Mouse (Mus musculus) heart, adult 2 months (tissue): ENCODE results near the gene Ank3. TPM values are rescaled to one million over a fixed set of nuclear protein-coding genes. Genes with fewer than 3 reads are reported as not detected.

Source experiments
- DNase-seq, 2 experiments: peaks; one replicate each; pipeline ENCODE4 v3.0.0; 2021
- H3K27ac ChIP-seq: fragments of 200-600 bp; 2 replicates; pipeline ENCODE4 v1.8.1; 2022
- H3K27me3 ChIP-seq: fragments of 200-500 bp; 2 replicates; pipeline ENCODE4 v1.6.1; 2012; ENCODE audit warnings: mild to moderate bottlenecking, low read length, inconsistent platforms, mixed read lengths; ENCODE audit not compliant: control insufficient read depth, insufficient read depth
- H3K36me3 ChIP-seq: fragments of 200-500 bp; 2 replicates; pipeline ENCODE4 v1.6.1; 2012; ENCODE audit warnings: low read length, inconsistent platforms; ENCODE audit not compliant: control insufficient read depth, insufficient read depth
- H3K4me1 ChIP-seq: fragments of 200-500 bp; 2 replicates; pipeline ENCODE4 v1.6.1; 2011; ENCODE audit warnings: low read length; ENCODE audit not compliant: control insufficient read depth, insufficient read depth
- H3K4me3 ChIP-seq: fragments of 200-600 bp; 2 replicates; pipeline ENCODE4 v1.8.1; 2022
- H3K79me2 ChIP-seq: fragments of 200-500 bp; replicated peaks from 2 replicates; pipeline ENCODE4 v1.6.1; 2012; ENCODE audit warnings: mild to moderate bottlenecking, inconsistent platforms, low read length, moderate library complexity, mixed read lengths; ENCODE audit not compliant: control insufficient read depth, insufficient read depth
- H3K9ac ChIP-seq: fragments of 200-500 bp; 2 replicates; pipeline ENCODE4 v1.6.1; 2012; ENCODE audit warnings: low read depth, mild to moderate bottlenecking, control low read depth, inconsistent platforms, low read length, mixed read lengths
- CTCF ChIP-seq: fragments of 200-600 bp; IDR thresholded peaks from 2 replicates; pipeline ENCODE4 v1.8.1; 2022; ENCODE audit warnings: antibody characterized with exemption, mild to moderate bottlenecking, moderate library complexity
- EP300 ChIP-seq: fragments of 200-500 bp; IDR thresholded peaks from 2 replicates; pipeline ENCODE4 v1.6.1; 2011; ENCODE audit warnings: low read depth, low read length, control low read depth; ENCODE audit not compliant: insufficient read depth
- POLR2A ChIP-seq: fragments of 200-500 bp; IDR thresholded peaks from 2 replicates; pipeline ENCODE4 v1.6.1; 2011; ENCODE audit warnings: mild to moderate bottlenecking, low read depth, low read length, control low read depth; ENCODE audit not compliant: insufficient read depth
- WGBS: fragments of 180-500 bp; shearing (Covaris S2); methylation state at CpG from one replicate; pipeline ENCODE4 v1.1.7; 2018; 5-methylcytosine and 5-hydroxymethylcytosine counted together
- intact Hi-C: fragments of 180-260 bp; cut with DNase I; formaldehyde crosslinking; loops from one replicate; pipeline ENCODE4 v1.15.1; 2025
- polyA plus RNA-seq: library from polyadenylated mRNA; depleted of rRNA; stranded (reverse); fragments of >200 nt; gene quantifications from 2 replicates; pipeline ENCODE4 v1.2.3, GENCODE M21; 2012
- total RNA-seq, 2 experiments: library from RNA; stranded (reverse); gene quantifications; 2 replicates each; pipeline ENCODE4 v1.2.3; 2021

Ank3 gene
- total and polyA plus RNA-seq, 3 experiments, result 16.8 to 80.3 (median 64.6) TPM

DNA sequence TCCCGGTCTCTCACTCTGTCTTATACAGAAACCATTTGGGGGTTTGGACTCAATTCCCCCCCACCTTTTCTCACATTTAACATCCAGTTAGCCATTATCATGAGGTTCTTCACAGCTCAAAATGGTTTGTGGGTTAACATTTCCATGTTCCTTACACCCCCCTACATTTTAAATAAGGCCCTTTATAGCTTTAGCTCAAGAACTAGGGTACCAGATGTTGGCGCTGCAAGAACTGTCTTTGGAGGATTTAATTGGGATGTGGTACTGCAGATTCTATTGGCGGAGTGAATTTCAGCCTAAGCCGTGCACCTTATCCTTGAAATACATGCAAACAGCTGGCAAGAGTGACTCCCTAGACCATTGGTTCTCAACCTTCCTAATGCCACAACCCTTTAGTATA is 261.2 kb downstream of the Ank3 start:
- H3K27ac ChIP-seq, result no peak overlapping the region
- no peaks in the 10 kb centered on the region for H3K79me2 ChIP-seq
- DNase-seq, result no peak
- WGBS, result 89% methylated on average over 4 of the region's 4 CpGs
- H3K4me1 ChIP-seq, result no peaks in the 10 kb centered on the region
- TF ChIP-seq EP300, result no peak
- TF ChIP-seq POLR2A, result no peak
- TF ChIP-seq CTCF, result no peak
- no peak overlapping the region for H3K9ac ChIP-seq
- no peak overlapping the region for H3K4me3 ChIP-seq
- no peaks in the 10 kb centered on the region for H3K27me3 ChIP-seq
- no peaks in the 10 kb centered on the region for H3K36me3 ChIP-seq
- intact Hi-C loops, result loop anchor here (5.0 kb wide), 2 partner anchors 307 to 637 kb away; no protein-coding TSS in a partner anchor

DNA sequence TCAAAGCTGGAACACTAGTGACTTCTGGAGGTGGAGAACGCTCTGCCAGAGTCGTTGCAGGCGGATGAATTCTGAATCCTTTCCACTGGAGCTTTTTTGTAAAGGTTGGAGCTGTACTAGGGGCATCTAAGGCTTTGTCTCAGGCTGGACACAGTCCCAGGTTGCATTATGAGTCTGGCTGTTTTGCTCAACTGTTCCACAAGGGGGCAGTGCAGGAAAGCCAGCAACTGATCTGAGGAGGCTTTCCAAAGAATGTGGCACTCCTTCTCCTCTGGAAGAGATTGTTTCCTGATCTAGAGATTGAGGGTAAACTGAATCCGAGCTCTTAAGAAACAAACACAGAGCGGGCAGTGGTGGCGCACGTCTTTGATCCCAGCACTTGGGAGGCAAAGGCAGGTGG is 263.8 kb downstream of the Ank3 start:
- Histone ChIP-seq H3K4me3 (no peak overlapping the region), H3K27me3 (no peaks in the 10 kb centered on the region), H3K27ac (no peak overlapping the region), H3K36me3 (no peaks in the 10 kb centered on the region), H3K9ac (no peak overlapping the region), H3K79me2 (no peaks in the 10 kb centered on the region), H3K4me1 (peaks cover 2% of the 10 kb centered on the region; the same call in 1 of the 2 replicates)
- WGBS, result 9% methylated on average over 7 of the region's 7 CpGs
- peak; percentile 60 to 65 for DNase-seq
- intact Hi-C loops, result loop anchor here (1.0 to 2.0 kb wide), 2 partner anchors 131 to 182 kb away; no protein-coding TSS in a partner anchor
- TF ChIP-seq POLR2A (no peak), CTCF (peak; percentile 88), EP300 (peak; percentile 58; the same call in 1 of the 2 replicates)

DNA sequence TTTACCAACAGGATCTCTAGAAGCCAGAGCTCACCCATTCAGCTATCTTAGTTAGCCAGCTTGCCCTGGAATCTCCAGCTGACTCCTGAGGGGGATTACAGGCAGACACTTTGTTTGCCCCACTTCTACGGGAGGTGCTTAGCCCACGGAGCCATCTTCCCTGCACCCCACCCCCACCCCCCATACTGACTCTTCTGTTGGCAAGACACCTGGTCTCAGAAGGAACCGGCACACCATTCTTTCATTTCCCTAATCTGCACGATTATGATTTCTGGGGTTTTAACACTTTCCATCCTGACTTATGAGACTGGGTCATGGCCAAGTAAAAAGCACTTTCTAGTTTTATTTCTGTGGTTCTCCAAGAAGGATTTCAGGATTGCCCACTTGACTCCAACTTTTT is 268.9 kb downstream of the Ank3 start:
- Histone ChIP-seq H3K27ac (no peak overlapping the region), H3K27me3 (no peaks in the 10 kb centered on the region), H3K79me2 (no peaks in the 10 kb centered on the region), H3K4me3 (no peak overlapping the region), H3K4me1 (peaks cover 2% of the 10 kb centered on the region; the same call in 1 of the 2 replicates), H3K9ac (no peak overlapping the region), H3K36me3 (no peaks in the 10 kb centered on the region)
- DNase-seq, result no peak
- intact Hi-C loops, result no loop called here
- 82% methylated on average over 4 of the region's 4 CpGs for WGBS
- TF ChIP-seq CTCF (no peak), POLR2A (no peak), EP300 (no peak)

DNA sequence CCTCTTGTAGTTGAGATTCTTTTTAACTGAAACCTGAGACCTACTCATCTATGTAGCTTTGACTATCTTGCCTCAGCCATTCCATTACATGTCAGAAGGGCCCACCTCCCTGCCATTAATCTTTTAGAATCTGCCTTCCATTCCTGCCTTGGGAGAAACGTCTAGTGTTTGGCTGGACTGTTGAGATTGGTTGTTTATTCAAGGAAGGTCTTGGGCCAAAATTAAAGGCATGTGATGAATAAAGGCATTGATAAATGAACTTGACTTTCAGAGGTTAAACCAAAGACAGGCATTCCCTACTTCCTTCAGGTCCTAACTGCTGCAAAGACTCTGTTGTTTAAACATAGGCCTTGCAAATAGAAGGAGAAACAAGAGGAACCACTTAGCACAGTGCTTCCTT is 271.9 kb downstream of the Ank3 start:
- TF ChIP-seq EP300, result no peak
- no peak for TF ChIP-seq POLR2A
- TF ChIP-seq CTCF, result no peak
- 30% methylated on average over 1 of the region's 1 CpGs for WGBS
- Histone ChIP-seq H3K27ac (no peak overlapping the region), H3K9ac (no peak overlapping the region), H3K79me2 (no peaks in the 10 kb centered on the region), H3K4me1 (peaks cover 2% of the 10 kb centered on the region; the same call in 1 of the 2 replicates), H3K36me3 (no peaks in the 10 kb centered on the region), H3K4me3 (no peak overlapping the region), H3K27me3 (no peaks in the 10 kb centered on the region)
- intact Hi-C loops, result no loop called here
- DNase-seq, result no peak

DNA sequence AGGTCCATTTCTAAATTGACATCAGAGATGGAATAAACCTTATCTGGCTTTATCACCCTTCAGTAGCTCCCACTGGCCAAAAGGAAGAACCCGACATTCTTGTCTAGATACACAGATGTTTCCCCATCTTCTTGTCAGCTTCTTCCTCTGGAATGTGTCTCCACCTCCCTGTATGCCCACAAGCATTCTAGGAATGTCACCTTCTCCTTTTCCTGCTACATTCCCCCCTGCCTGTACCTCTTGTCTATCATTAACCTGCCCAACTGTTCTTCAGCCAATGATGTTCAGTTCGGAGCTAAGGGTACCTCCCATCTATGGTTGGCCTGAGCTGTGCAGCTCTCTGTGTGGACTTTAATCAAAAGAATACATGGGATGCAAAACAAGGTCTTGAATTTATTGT is 272.4 kb downstream of the Ank3 start:
- Histone ChIP-seq H3K9ac (no peak overlapping the region), H3K27me3 (no peaks in the 10 kb centered on the region), H3K4me1 (peaks cover 2% of the 10 kb centered on the region; the same call in 1 of the 2 replicates), H3K4me3 (no peak overlapping the region), H3K27ac (no peak overlapping the region), H3K79me2 (no peaks in the 10 kb centered on the region), H3K36me3 (no peaks in the 10 kb centered on the region)
- intact Hi-C loops, result no loop called here
- TF ChIP-seq POLR2A (no peak), CTCF (no peak), EP300 (no peak)
- DNase-seq, result no peak
- WGBS, result 57% methylated on average over 2 of the region's 2 CpGs

DNA sequence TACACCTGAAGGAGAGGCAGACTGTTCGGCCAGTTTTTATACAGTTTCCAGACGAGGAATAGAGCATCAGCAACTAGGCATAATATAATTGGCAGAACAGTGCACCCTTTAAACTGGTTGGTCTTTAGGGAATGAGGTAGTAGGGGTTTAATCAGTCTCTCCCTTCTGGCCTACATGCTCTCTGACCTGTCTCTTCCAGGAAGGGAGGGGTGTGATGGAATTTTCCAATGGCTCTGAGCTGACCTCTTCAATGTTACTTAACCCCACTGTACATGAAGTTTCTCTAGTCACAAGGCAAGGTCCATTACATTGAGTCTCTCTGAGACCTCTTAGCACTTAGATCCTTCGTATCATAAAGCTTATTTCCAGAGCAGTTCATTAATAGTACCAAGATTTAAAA is 272.9 kb downstream of the Ank3 start:
- Histone ChIP-seq H3K36me3 (no peaks in the 10 kb centered on the region), H3K4me3 (no peak overlapping the region), H3K9ac (no peak overlapping the region), H3K79me2 (no peaks in the 10 kb centered on the region), H3K27me3 (no peaks in the 10 kb centered on the region), H3K27ac (no peak overlapping the region), H3K4me1 (peaks cover 2% of the 10 kb centered on the region; the same call in 1 of the 2 replicates)
- TF ChIP-seq CTCF (no peak), EP300 (no peak), POLR2A (no peak)
- DNase-seq, result no peak
- 79% methylated on average over 3 of the region's 3 CpGs for WGBS
- intact Hi-C loops, result no loop called here
